Mouse (Mus musculus) limb, embryonic 14.5 days (tissue): Measurements from ENCODE around the gene Usp22. TPM values are rescaled to one million over a fixed set of nuclear protein-coding genes. Genes with fewer than 3 reads are reported as not detected.
A peak's percentile ranks its signal among the peaks of the same experiment; 100 is the strongest.

ENCODE experiments used
- ATAC-seq: fragments of 200-750 bp; cut with Nextera tagmentation; 2 replicates; pipeline ENCODE4 v1.8.0; 2017; ENCODE audit warnings: low read depth, moderate number of reproducible peaks, moderate TSS enrichment; ENCODE audit not compliant: low FRiP score
- DNase-seq: peaks from one replicate; pipeline ENCODE4 v3.0.0-alpha.2; 2015; ENCODE audit warnings: low spot score
- H3K27ac ChIP-seq: fragments of 300-500 bp; sonication (generic); replicated peaks from 2 replicates; pipeline ENCODE4 v1.5.1; 2014; ENCODE audit warnings: low read depth, mild to moderate bottlenecking, low read length, moderate library complexity, mixed read lengths
- H3K27me3 ChIP-seq: fragments of 300-500 bp; sonication (generic); 2 replicates; pipeline ENCODE4 v1.6.1; 2014; ENCODE audit warnings: low read length, mixed read lengths; ENCODE audit not compliant: control insufficient read depth, insufficient read depth
- H3K36me3 ChIP-seq: fragments of 300-500 bp; sonication (generic); 2 replicates; pipeline ENCODE4 v1.6.1; 2014; ENCODE audit warnings: mild to moderate bottlenecking, low read length, moderate library complexity, mixed read lengths; ENCODE audit not compliant: control insufficient read depth, insufficient read depth
- H3K4me1 ChIP-seq: fragments of 300-500 bp; sonication (generic); 2 replicates; pipeline ENCODE4 v1.6.1; 2014; ENCODE audit warnings: antibody characterized with exemption, low read length, mixed read lengths; ENCODE audit not compliant: control insufficient read depth, insufficient read depth
- H3K4me2 ChIP-seq: fragments of 300-500 bp; sonication (generic); replicated peaks from 2 replicates; pipeline ENCODE4 v1.6.1; 2014; ENCODE audit warnings: low read depth, mild to moderate bottlenecking, low read length, moderate library complexity; ENCODE audit not compliant: severe bottlenecking
- H3K4me3 ChIP-seq: fragments of 300-500 bp; sonication (generic); replicated peaks from 2 replicates; pipeline ENCODE4 v1.5.1; 2014; ENCODE audit warnings: low read length
- H3K9ac ChIP-seq: fragments of 300-500 bp; sonication (generic); 2 replicates; pipeline ENCODE4 v1.6.1; 2014; ENCODE audit warnings: mild to moderate bottlenecking, low read depth, low read length, moderate library complexity; ENCODE audit not compliant: severe bottlenecking
- H3K9me3 ChIP-seq: fragments of 300-500 bp; sonication (generic); 2 replicates; pipeline ENCODE4 v1.6.1; 2016; ENCODE audit warnings: low read length; ENCODE audit not compliant: control insufficient read depth
- POLR2A ChIP-seq: fragments of 200-500 bp; IDR thresholded peaks from 2 replicates; pipeline ENCODE4 v1.8.0; 2012; ENCODE audit warnings: inconsistent platforms, mild to moderate bottlenecking, moderate library complexity, borderline replicate concordance; ENCODE audit not compliant: insufficient read depth, insufficient read length; ENCODE audit errors: extremely low read depth
- WGBS: fragments of 180-500 bp; shearing (Covaris S2); extraction: QIAGEN DNeasy Blood & Tissue Kit; methylation state at CpG from one replicate; pipeline ENCODE4 v1.1.7; 2014; 5-methylcytosine and 5-hydroxymethylcytosine counted together
- polyA plus RNA-seq, 2 experiments: library from polyadenylated mRNA; depleted of rRNA in 1 of 2; stranded (reverse) in 1 of 2; unstranded in 1 of 2; fragments of >200 nt; fragmentation: Nextera tagmentation in 1 of 2; extraction: Ambion mirVana in 1 of 2; gene quantifications; 2 replicates each; pipeline versions ENCODE4 v1.2.1 to v1.2.3; 2012 to 2014

Usp22 gene
- polyA plus RNA-seq, 2 experiments, result 123 to 174 TPM

DNA sequence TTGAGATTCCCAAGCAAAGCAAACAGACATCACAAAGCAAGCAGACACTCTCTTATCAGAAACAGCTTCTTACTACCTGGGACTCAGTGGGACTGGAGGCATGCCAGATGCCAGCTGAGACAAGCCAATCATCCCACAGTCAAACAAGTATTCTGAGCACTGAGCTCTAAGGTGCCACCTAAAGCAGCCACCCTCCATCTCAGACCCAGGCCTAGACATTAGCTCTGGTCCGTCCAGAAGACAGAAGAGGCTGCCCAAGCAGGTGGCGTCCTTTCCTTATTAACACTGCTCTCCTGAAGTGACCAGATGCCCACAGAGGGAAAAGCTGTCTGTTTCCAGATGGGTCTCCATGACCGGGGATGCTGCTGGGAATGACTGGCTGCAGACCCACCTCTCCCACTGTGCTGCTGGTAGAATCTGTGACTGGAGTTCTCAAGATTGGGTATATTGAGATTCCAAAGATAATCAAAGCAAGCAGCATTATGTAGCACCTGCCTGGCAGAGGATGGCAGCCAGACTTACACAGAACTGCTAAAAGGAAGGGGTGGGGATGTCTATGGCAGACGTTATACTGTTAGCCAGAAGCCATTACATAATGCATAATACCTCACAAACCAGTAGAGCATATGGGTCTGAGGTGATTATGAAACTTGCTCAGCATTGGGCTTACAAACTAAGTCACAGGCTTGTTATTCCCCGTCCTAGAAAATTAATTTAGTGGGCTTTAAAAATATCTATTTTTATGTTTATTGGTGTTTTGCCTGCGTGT lies 24.4 kb downstream of the Usp22 start:
- H3K9me3 ChIP-seq, result no peaks in the 10 kb centered on the region
- H3K4me3 ChIP-seq, result no peak overlapping the region
- DNase-seq (no peak), ATAC-seq (no peak)
- no peak overlapping the region for H3K9ac ChIP-seq
- H3K36me3 ChIP-seq, result peaks cover 41% of the 10 kb centered on the region
- TF ChIP-seq POLR2A, result no peak
- H3K4me1 ChIP-seq, result no peaks in the 10 kb centered on the region; the same call in 1 of the 2 replicates
- peaks cover 4% of the 10 kb centered on the region; the same call in 1 of the 2 replicates for H3K27me3 ChIP-seq
- WGBS, result 66% methylated on average over 6 of the region's 6 CpGs
- H3K4me2 ChIP-seq, result no peak overlapping the region
- no peak overlapping the region for H3K27ac ChIP-seq

DNA sequence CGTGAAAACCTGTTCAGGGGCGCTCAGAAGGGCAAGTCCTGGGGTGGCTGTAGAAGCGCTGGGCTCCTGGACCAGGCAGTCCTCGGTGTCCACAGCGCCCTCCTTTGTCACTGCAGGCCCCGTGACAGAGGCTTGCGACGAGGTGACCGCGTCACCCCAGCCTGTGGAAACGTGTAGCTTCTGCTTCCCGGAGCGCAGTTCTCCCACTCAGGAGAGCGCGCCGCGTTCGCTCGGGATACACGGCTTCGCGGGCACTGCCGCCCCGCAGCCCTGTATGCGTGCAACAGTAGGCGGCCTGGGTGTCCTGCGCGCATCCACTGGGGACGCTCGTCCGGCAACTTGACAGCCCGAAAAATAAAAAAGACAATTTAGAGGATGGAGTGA lies 27.6 kb downstream of the Usp22 start:
- Histone ChIP-seq H3K4me3 (peak overlapping the region; percentile 35), H3K9me3 (no peaks in the 10 kb centered on the region), H3K9ac (peak overlapping the region; percentile 53), H3K27me3 (peaks cover 4% of the 10 kb centered on the region; the same call in 1 of the 2 replicates), H3K27ac (no peak overlapping the region), H3K36me3 (peaks cover 10% of the 10 kb centered on the region), H3K4me1 (no peaks in the 10 kb centered on the region; the same call in 1 of the 2 replicates), H3K4me2 (peak overlapping the region; percentile 59)
- 4% methylated on average over 31 of the region's 32 CpGs for WGBS
- TF ChIP-seq POLR2A, result no peak
- DNase-seq (no peak), ATAC-seq (no peak)

DNA sequence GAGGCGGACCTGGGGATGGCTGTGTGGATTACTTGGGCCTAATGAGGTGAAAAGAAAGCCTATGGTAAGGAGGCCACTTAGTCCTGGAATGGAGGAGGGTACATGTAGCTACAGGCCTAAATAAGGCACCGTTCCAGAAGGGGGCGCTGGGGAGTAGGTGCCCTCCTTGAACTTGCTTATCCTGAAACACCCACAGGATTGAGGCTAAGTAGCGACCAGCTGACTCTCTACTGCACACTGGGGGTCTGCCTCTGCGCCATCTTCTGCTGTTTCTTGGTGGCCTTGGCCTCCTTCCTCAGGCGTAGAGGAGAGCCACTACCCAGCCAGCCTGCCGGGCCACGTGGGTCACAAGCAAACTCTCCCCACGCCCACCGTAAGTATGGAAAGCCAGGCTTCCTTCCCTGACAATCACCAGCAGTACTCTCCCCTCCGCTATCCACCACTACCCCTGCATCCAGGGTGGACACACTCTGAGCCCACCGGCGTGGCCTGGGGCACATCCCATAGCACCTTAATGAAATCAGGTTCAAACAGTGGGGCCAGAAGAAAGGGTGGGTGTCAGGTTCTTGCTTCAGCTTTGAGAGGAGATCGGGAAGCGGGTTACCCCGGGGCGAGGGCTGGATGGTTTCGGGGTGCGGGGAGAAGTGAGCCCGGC lies 28.1 kb downstream of the Usp22 start:
- Histone ChIP-seq H3K9ac (peak overlapping the region; percentile 53), H3K4me1 (no peaks in the 10 kb centered on the region; the same call in 1 of the 2 replicates), H3K27me3 (peaks cover 4% of the 10 kb centered on the region; the same call in 1 of the 2 replicates), H3K4me3 (peak overlapping the region; percentile 35), H3K4me2 (peak overlapping the region; percentile 59), H3K36me3 (0 out of 2 replicates have a peak, but pooled peaks cover 5% of the 10 kb centered on the region), H3K27ac (no peak overlapping the region), H3K9me3 (no peaks in the 10 kb centered on the region)
- DNase-seq (peak; percentile 38), ATAC-seq (no peak)
- no peak for TF ChIP-seq POLR2A
- WGBS, result 19% methylated on average over 19 of the region's 20 CpGs

DNA sequence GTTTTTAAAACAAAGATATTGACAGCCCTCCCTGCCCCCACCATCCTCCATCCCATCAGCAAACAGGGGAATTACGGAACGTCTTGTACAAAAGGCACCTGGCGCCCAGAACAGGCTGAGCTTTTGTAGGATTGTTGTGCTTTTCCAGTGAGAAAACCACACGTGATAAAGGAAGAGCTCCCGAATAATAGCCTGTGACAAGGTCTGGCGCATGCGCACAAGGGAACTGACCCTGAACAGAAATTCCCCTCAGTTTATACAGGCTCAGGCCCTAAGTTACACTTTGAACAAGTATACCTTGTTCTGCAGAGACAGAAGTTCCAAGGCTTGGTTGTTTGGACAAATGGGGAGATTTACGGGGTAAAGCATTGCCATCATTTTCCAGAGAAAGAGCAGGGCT lies 29.3 kb downstream of the Usp22 start:
- ATAC-seq, result no peak
- no peak overlapping the region for H3K4me3 ChIP-seq
- 74% methylated on average over 8 of the region's 8 CpGs for WGBS

More for the DNA sequence above, 29.3 kb downstream of the Usp22 start:
- H3K9ac ChIP-seq, result no peak overlapping the region
- TF ChIP-seq POLR2A, result no peak
- peaks cover 4% of the 10 kb centered on the region; the same call in 1 of the 2 replicates for H3K27me3 ChIP-seq
- H3K4me1 ChIP-seq, result no peaks in the 10 kb centered on the region; the same call in 1 of the 2 replicates
- H3K36me3 ChIP-seq, result 0 out of 2 replicates have a peak, but pooled peaks cover 4% of the 10 kb centered on the region
- H3K27ac ChIP-seq, result no peak overlapping the region
- H3K9me3 ChIP-seq, result no peaks in the 10 kb centered on the region
- DNase-seq, result no peak
- no peak overlapping the region for H3K4me2 ChIP-seq
